Mouse (Mus musculus) cortical plate, adult 2 months (tissue): Measurements from ENCODE around the gene Mterf4.

Experiments used
- CTCF ChIP-seq: fragments of 200-500 bp; IDR thresholded peaks from 2 replicates; pipeline ENCODE4 v1.5.1; 2011; ENCODE audit warnings: mild to moderate bottlenecking, control low read depth, low read length; ENCODE audit not compliant: insufficient read depth; ENCODE audit errors: extremely low read depth
- POLR2A ChIP-seq: fragments of 200-500 bp; IDR thresholded peaks from 2 replicates; pipeline ENCODE4 v1.6.1; 2011; ENCODE audit warnings: mild to moderate bottlenecking, low read length, control low read depth; ENCODE audit not compliant: insufficient read depth; ENCODE audit errors: extremely low read depth

DNA sequence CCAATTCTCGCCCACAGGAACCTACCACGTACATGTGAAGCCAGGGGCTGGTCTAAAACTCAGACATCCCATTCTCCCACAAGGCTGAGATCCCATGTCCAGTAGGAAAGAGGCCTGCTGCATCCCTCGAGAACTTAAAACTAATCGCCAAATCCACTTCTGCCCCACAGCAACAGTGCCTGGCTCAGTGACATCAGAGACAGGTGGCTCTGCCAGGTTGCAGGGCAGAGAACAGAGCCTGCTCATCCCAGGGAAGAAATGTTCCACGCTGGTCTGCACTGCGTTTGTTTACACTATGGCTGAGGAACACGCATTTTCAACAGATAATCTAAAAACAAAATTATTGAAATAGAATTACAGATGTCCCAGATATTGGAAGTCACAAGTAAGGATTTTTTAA, 28.7 kb downstream of the Mterf4 start:
- TF ChIP-seq CTCF (no peak), POLR2A (no peak)
